Mouse (Mus musculus): ENCODE data around the gene Tnfrsf1b.

The Tnfrsf1b gene

GRCm38 (mm10) chr4:145246173-145247011 lies at the start of gene Tnfrsf1b:
Gene Tnfrsf1b, minus strand, starts transcription at chr4:145246870.
- DNase-seq (ENCODE audit: low spot score), result peak; percentile 10

GRCm38 (mm10) chr4:145295589-145296300 lies 49.1 kb upstream of the Tnfrsf1b start:
- DNase-seq (ENCODE audit: low spot score), result peak; percentile 31

- no peak for DNase-seq (ENCODE audit: low spot score)
Measured at GRCm38 (mm10) chr4:145294588-145294987, 47.9 kb upstream of the Tnfrsf1b start.

GRCm38 (mm10) chr4:145286369-145287120 lies 39.9 kb upstream of the Tnfrsf1b start:
- DNase-seq (ENCODE audit: low spot score), result no peak

- no peak for DNase-seq (ENCODE audit: low spot score)
Measured at GRCm38 (mm10) chr4:145284675-145285074, 38.0 kb upstream of the Tnfrsf1b start.

- DNase-seq (ENCODE audit: low spot score), result no peak
Measured at GRCm38 (mm10) chr4:145283441-145283840, 36.8 kb upstream of the Tnfrsf1b start.

- peak; percentile 75 for DNase-seq (ENCODE audit: low spot score)
Measured at GRCm38 (mm10) chr4:145280966-145281365, 34.3 kb upstream of the Tnfrsf1b start.

- DNase-seq (ENCODE audit: low spot score), result no peak
Measured at GRCm38 (mm10) chr4:145278724-145279370, 32.2 kb upstream of the Tnfrsf1b start.

GRCm38 (mm10) chr4:145278231-145278630 lies 31.6 kb upstream of the Tnfrsf1b start:
- DNase-seq (ENCODE audit: low spot score), result no peak

GRCm38 (mm10) chr4:145276368-145277249 lies 29.9 kb upstream of the Tnfrsf1b start:
- no peak for DNase-seq (ENCODE audit: low spot score)

GRCm38 (mm10) chr4:145274887-145275286 lies 28.2 kb upstream of the Tnfrsf1b start:
- no peak for DNase-seq (ENCODE audit: low spot score)

GRCm38 (mm10) chr4:145273923-145274322 lies 27.3 kb upstream of the Tnfrsf1b start:
- DNase-seq (ENCODE audit: low spot score), result no peak

- DNase-seq (ENCODE audit: low spot score), result no peak
Measured at GRCm38 (mm10) chr4:145272763-145273162, 26.1 kb upstream of the Tnfrsf1b start.

- DNase-seq (ENCODE audit: low spot score), result no peak
Measured at GRCm38 (mm10) chr4:145271634-145272033, 25.0 kb upstream of the Tnfrsf1b start.

- DNase-seq (ENCODE audit: low spot score), result no peak
Measured at GRCm38 (mm10) chr4:145270136-145270535, 23.5 kb upstream of the Tnfrsf1b start.

- DNase-seq (ENCODE audit: low spot score), result no peak
Measured at GRCm38 (mm10) chr4:145267631-145268110, 21.0 kb upstream of the Tnfrsf1b start.

GRCm38 (mm10) chr4:145266505-145266904 lies 19.8 kb upstream of the Tnfrsf1b start:
- no peak for DNase-seq (ENCODE audit: low spot score)

GRCm38 (mm10) chr4:145264761-145265160 lies 18.1 kb upstream of the Tnfrsf1b start:
- DNase-seq (ENCODE audit: low spot score), result no peak

GRCm38 (mm10) chr4:145263583-145263982 lies 16.9 kb upstream of the Tnfrsf1b start:
- DNase-seq (ENCODE audit: low spot score), result no peak

- DNase-seq (ENCODE audit: low spot score), result no peak
Measured at GRCm38 (mm10) chr4:145260802-145261201, 14.1 kb upstream of the Tnfrsf1b start.
